Mouse (Mus musculus): ENCODE data around the gene Psmb2.

DNA sequence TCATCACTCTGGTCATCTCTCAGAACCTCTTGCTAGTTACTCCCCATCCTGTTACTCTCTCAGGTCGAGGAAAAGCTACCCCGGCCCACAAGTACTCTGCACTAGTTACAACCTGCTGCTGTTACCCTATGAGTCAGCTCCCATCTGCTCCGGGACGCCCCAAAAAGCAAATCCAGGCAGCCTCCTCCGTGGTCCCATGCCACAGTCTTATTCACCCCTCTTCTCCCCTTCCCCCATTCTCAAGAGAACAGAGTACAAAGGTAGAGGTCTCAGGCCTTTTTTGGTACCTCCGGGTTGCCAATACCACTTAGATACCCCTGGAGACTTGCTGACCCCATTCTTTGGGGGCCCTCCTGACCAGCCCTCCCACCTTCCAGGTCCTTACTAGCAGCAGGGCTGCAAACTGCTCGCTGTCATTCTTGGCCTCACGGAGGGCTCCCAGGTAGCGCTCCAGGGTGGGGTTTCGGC lies 74.2 kb downstream of the Psmb2 start:
- no peak for TF ChIP-seq EP300 (IDR thresholded peaks at IDR 0.05; ENCODE audit: low read depth in 1 of 2, low read length in 2 of 2)
- TF ChIP-seq SMC3 (IDR thresholded peaks at IDR 0.05; ENCODE audit: low read depth, low read length) = no peak
- no peak for TF ChIP-seq BHLHE40 (IDR thresholded peaks at IDR 0.05; ENCODE audit: borderline replicate concordance, low read depth, low read length)
- TF ChIP-seq GATA1 (IDR thresholded peaks at IDR 0.05; ENCODE audit: low read depth, low read length) = no peak
- no peak for TF ChIP-seq CTCF (IDR thresholded peaks at IDR 0.05 in 2 of 3, conservative IDR thresholded peaks at IDR 0.05 in 1 of 3; ENCODE audit: control insufficient read depth in 1 of 3, insufficient read depth in 1 of 3, low read depth in 2 of 3, low read length in 3 of 3, poor library complexity in 1 of 3, severe bottlenecking in 1 of 3)
- no peak for TF ChIP-seq POLR2A (IDR thresholded peaks at IDR 0.05; ENCODE audit: control insufficient read depth in 1 of 2, insufficient read depth in 1 of 2, low read depth in 1 of 2, low read length in 2 of 2, poor library complexity in 1 of 2)
- TF ChIP-seq ETS1 (IDR thresholded peaks at IDR 0.05; ENCODE audit: low read depth, low read length) = no peak

Measured in MEL (cell line).